Mouse (Mus musculus) intestine, embryonic 14.5 days (tissue): ENCODE results near the gene AL731706.1. TPM values are rescaled to one million over a fixed set of nuclear protein-coding genes. Genes with fewer than 3 reads are reported as not detected.
"Not testable (repeated sequence)": the region's sequence is repeated elsewhere in the genome, so short reads cannot be mapped to it uniquely, and the experiment has no call there.

ENCODE experiments used
- ATAC-seq: fragments of 200-750 bp; cut with Nextera tagmentation; replicated peaks from 2 replicates; pipeline ENCODE4 v1.8.0; 2017; ENCODE audit warnings: low read depth, moderate number of reproducible peaks, moderate TSS enrichment, moderate library complexity; ENCODE audit not compliant: low FRiP score, low TSS enrichment
- DNase-seq: peaks from one replicate; pipeline ENCODE4 v3.0.0-alpha.2; 2018; ENCODE audit warnings: low spot score
- H3K27ac ChIP-seq: fragments of 300-500 bp; sonication (generic); 2 replicates; pipeline ENCODE4 v1.5.1; 2014; ENCODE audit warnings: low read depth, mild to moderate bottlenecking, control low read depth
- H3K27me3 ChIP-seq: fragments of 300-500 bp; sonication (generic); replicated peaks from 2 replicates; pipeline ENCODE4 v1.6.1; 2014; ENCODE audit warnings: low read length, control low read depth; ENCODE audit not compliant: control insufficient read depth, insufficient read depth
- H3K36me3 ChIP-seq: fragments of 300-500 bp; sonication (generic); 2 replicates; pipeline ENCODE4 v1.6.1; 2014; ENCODE audit warnings: low read length, control low read depth; ENCODE audit not compliant: control insufficient read depth, insufficient read depth
- H3K4me1 ChIP-seq: fragments of 300-500 bp; sonication (generic); replicated peaks from 2 replicates; pipeline ENCODE4 v1.6.1; 2014; ENCODE audit warnings: low read length, control low read depth, mixed read lengths; ENCODE audit not compliant: control insufficient read depth, insufficient read depth
- H3K4me2 ChIP-seq: fragments of 300-500 bp; sonication (generic); 2 replicates; pipeline ENCODE4 v1.6.1; 2014; ENCODE audit warnings: low read length
- H3K4me3 ChIP-seq: fragments of 300-500 bp; sonication (generic); 2 replicates; pipeline ENCODE4 v1.5.1; 2014; ENCODE audit warnings: low read depth, low read length, control low read depth, mixed read lengths
- H3K9ac ChIP-seq: fragments of 300-500 bp; sonication (generic); 2 replicates; pipeline ENCODE4 v1.6.1; 2014; ENCODE audit warnings: mild to moderate bottlenecking, low read length
- H3K9me3 ChIP-seq: fragments of 300-500 bp; sonication (generic); 2 replicates; pipeline ENCODE4 v1.6.1; 2016; ENCODE audit warnings: low read length, control low read depth; ENCODE audit not compliant: control insufficient read depth
- WGBS: fragments of 180-500 bp; shearing (Covaris S2); extraction: QIAGEN DNeasy Blood & Tissue Kit; methylation state at CpG from one replicate; pipeline ENCODE4 v1.1.7; 2014; 5-methylcytosine and 5-hydroxymethylcytosine counted together
- polyA plus RNA-seq: library from polyadenylated mRNA; unstranded; fragments of >200 nt; fragmentation: Nextera tagmentation; extraction: Ambion mirVana; gene quantifications from 2 replicates; pipeline ENCODE4 v1.2.1, GENCODE M21; 2014

Gene AL731706.1
- polyA plus RNA-seq, 1 experiment from 2014 or later = 43.5 TPM

- no peak overlapping the region for H3K9ac ChIP-seq
- DNase-seq = no peak
- H3K4me3 ChIP-seq = no peak overlapping the region
- ATAC-seq = no peak
- H3K4me1 ChIP-seq = peaks cover 13% of the 10 kb centered on the region
- H3K36me3 ChIP-seq = no peaks in the 10 kb centered on the region
- no peak overlapping the region for H3K27ac ChIP-seq
- 60% methylated on average over 3 of the region's 3 CpGs for WGBS
- H3K4me2 ChIP-seq = no peak overlapping the region
- no peaks in the 10 kb centered on the region for H3K9me3 ChIP-seq
- no peaks in the 10 kb centered on the region for H3K27me3 ChIP-seq
These were observed 21.8 kb upstream of the AL731706.1 start for GRCm38 (mm10) chr2:136913021-136913420.

- no peak overlapping the region for H3K4me3 ChIP-seq
- ATAC-seq (no peak), DNase-seq (no peak)
- no peaks in the 10 kb centered on the region for H3K9me3 ChIP-seq
- H3K4me2 ChIP-seq = no peak overlapping the region
- no peak overlapping the region for H3K9ac ChIP-seq
- WGBS = 26% methylated on average over 4 of the region's 4 CpGs
- H3K4me1 ChIP-seq = peaks cover 13% of the 10 kb centered on the region
- H3K27ac ChIP-seq = peak overlapping the region; percentile 38; the same call in 1 of the 2 replicates
- H3K27me3 ChIP-seq = no peaks in the 10 kb centered on the region
- no peaks in the 10 kb centered on the region for H3K36me3 ChIP-seq
These were observed 20.8 kb upstream of the AL731706.1 start for GRCm38 (mm10) chr2:136911958-136912411.

- Histone ChIP-seq H3K9ac (no peak overlapping the region), H3K9me3 (no peaks in the 10 kb centered on the region), H3K4me3 (no peak overlapping the region), H3K4me2 (no peak overlapping the region), H3K4me1 (peaks cover 13% of the 10 kb centered on the region), H3K36me3 (peaks cover 6% of the 10 kb centered on the region), H3K27ac (no peak overlapping the region), H3K27me3 (no peaks in the 10 kb centered on the region)
- WGBS = 70% methylated on average over 2 of the region's 2 CpGs
- ATAC-seq (no peak), DNase-seq (no peak)
These were observed 18.1 kb upstream of the AL731706.1 start for GRCm38 (mm10) chr2:136909298-136909697.

GRCm38 (mm10) chr2:136908596-136908995 lies 17.4 kb upstream of the AL731706.1 start:
- Histone ChIP-seq H3K4me3 (no peak overlapping the region), H3K4me1 (peaks cover 13% of the 10 kb centered on the region), H3K27me3 (no peaks in the 10 kb centered on the region), H3K4me2 (no peak overlapping the region), H3K36me3 (peaks cover 6% of the 10 kb centered on the region), H3K9me3 (no peaks in the 10 kb centered on the region), H3K9ac (no peak overlapping the region), H3K27ac (no peak overlapping the region)
- WGBS = 87% methylated on average over 3 of the region's 3 CpGs
- DNase-seq = no peak
- no peak for ATAC-seq

- Histone ChIP-seq H3K27ac (no peak overlapping the region), H3K36me3 (no peaks in the 10 kb centered on the region), H3K4me3 (no peak overlapping the region), H3K4me2 (no peak overlapping the region), H3K9ac (no peak overlapping the region), H3K4me1 (0 out of 2 replicates have a peak, but pooled peaks cover 5% of the 10 kb centered on the region), H3K9me3 (no peaks in the 10 kb centered on the region), H3K27me3 (no peaks in the 10 kb centered on the region)
- DNase-seq = no peak
- no peak for ATAC-seq
- 79% methylated on average over 2 of the region's 2 CpGs for WGBS
These were observed 4.9 kb upstream of the AL731706.1 start for GRCm38 (mm10) chr2:136896131-136896530.

- H3K4me3 ChIP-seq = no peak overlapping the region
These were observed 3.3 kb upstream of the AL731706.1 start for GRCm38 (mm10) chr2:136894494-136894893.

GRCm38 (mm10) chr2:136891951-136892371 lies 772 bp upstream of the AL731706.1 start:
- under 1% methylated on average over 23 of the region's 23 CpGs for WGBS
- H3K27me3 ChIP-seq = no peaks in the 10 kb centered on the region

More at GRCm38 (mm10) chr2:136894494-136894893, 3.3 kb upstream of the AL731706.1 start:
- Histone ChIP-seq H3K4me2 (no peak overlapping the region), H3K4me1 (0 out of 2 replicates have a peak, but pooled peaks cover 5% of the 10 kb centered on the region), H3K9me3 (no peaks in the 10 kb centered on the region), H3K27me3 (no peaks in the 10 kb centered on the region), H3K27ac (no peak overlapping the region), H3K9ac (no peak overlapping the region), H3K36me3 (no peaks in the 10 kb centered on the region)
- WGBS = 87% methylated on average over 2 of the region's 2 CpGs
- ATAC-seq = no peak
- no peak for DNase-seq

GRCm38 (mm10) chr2:136890716-136891067 lies 497 bp downstream of the AL731706.1 start:
- not testable (repeated sequence) for H3K36me3 ChIP-seq, H3K4me1 ChIP-seq, H3K27me3 ChIP-seq, DNase-seq, H3K9me3 ChIP-seq
- Histone ChIP-seq H3K4me2 (peak overlapping the region; percentile 48), H3K27ac (peak overlapping the region; percentile 87), H3K9ac (peak overlapping the region; percentile 73), H3K4me3 (peak overlapping the region; percentile 79)
- 5% methylated on average over 15 of the region's 15 CpGs for WGBS
- ATAC-seq = peak; percentile 71

More at GRCm38 (mm10) chr2:136891951-136892371, 772 bp upstream of the AL731706.1 start:
- Histone ChIP-seq H3K4me3 (peak overlapping the region; percentile 79), H3K27ac (peak overlapping the region; percentile 87), H3K9ac (peak overlapping the region; percentile 62), H3K36me3 (no peaks in the 10 kb centered on the region), H3K9me3 (no peaks in the 10 kb centered on the region), H3K4me1 (peaks cover 5% of the 10 kb centered on the region; the same call in 1 of the 2 replicates), H3K4me2 (peak overlapping the region; percentile 57)
- ATAC-seq (peak; percentile 82), DNase-seq (peak; percentile 89)

- ATAC-seq (no peak), DNase-seq (no peak)
- Histone ChIP-seq H3K4me1 (no peaks in the 10 kb centered on the region; the same call in 1 of the 2 replicates), H3K9me3 (no peaks in the 10 kb centered on the region), H3K36me3 (peaks cover 31% of the 10 kb centered on the region), H3K4me2 (no peak overlapping the region), H3K27ac (no peak overlapping the region), H3K4me3 (no peak overlapping the region), H3K9ac (no peak overlapping the region), H3K27me3 (no peaks in the 10 kb centered on the region)
- 57% methylated on average over 4 of the region's 4 CpGs for WGBS
These were observed 4.3 kb downstream of the AL731706.1 start for GRCm38 (mm10) chr2:136886846-136887245.
